Mouse (Mus musculus): Measurements from ENCODE around the gene Snf8.

Gene Snf8

DNA sequence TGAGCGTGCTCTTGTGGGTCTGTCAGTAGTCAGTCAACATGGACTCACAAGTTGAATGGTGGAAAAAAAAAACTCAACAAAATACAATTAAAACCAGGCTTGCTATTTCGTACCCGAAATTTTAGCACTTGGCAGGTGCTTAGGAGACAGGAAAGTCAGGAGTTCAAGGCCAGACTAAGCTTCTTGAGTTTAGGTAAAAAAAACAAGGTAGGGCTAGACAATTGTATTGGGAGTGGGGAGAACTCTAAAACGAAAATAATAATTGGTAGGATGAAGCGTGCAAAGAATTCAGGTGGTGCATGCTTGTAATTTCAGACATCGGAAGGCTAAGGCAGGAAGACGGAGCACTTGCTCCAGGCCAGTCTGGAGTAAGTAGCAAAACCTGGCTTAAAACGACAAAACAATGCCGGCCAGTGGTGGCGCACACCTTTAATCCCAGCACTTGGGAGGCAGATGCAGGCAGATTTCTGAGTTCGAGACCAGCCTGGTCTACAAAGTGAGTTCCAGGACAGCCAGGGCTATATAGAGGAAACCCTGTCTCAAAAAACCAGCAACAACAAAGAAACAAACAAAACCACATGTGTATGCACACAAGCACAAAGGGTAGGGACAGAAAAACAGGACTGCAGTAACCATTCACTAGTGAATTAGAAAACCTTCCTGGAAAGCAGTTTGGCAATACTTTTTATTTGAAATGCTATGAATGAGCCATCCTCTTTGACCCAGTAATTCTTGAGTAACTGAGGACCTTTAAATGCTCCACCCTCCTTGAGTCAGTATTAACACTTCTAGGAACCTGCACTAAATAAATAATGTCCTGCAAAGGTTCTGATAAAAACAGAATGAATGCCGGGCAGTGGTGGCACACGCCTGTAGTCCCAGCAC lies 41.8 kb downstream of the Snf8 start:
- TF ChIP-seq GATA4 (IDR thresholded peaks at IDR 0.05; ENCODE audit: insufficient replicate concordance, low read length): no peak

DNA sequence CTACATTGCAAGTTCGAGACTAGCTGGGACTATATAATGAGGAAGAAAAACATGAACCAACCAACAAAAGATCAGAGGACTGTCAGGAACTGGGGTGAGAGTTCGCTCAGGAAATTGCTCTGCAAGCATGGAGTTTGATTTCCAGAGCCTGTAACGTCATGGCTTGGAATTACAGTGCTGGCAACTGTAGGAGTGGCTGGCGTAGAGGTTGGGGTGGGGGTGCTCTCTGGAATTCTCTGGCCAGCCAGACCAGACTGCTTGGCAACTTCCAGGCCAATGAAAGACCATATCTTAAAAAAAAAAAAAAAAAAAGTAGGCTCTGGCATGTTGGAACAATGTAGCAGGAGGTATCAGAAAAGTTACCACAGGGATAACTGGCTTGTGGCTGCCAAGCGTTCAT lies 46.1 kb downstream of the Snf8 start:
- no peak for TF ChIP-seq GATA4 (IDR thresholded peaks at IDR 0.05; ENCODE audit: insufficient replicate concordance, low read length)

DNA sequence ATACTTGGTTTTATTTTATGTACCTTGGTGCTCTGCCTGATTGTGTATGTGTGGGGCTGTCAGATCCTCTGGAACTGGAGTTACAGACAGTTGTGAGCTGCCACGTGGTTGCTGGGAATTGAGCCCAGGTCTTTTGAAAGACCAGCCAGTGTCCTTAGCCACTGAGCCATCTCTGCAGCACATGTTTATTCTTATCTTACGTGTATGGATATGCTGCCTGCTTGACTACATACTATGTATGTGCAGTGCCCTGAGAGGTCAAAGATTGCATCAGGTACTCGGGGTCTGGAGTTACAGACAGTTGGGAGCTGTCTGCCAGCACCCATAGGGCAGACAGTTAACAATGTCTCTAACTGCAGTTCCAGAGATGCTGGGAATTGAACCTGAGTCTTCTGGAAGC lies 48.0 kb downstream of the Snf8 start:
- no peak for TF ChIP-seq GATA4 (IDR thresholded peaks at IDR 0.05; ENCODE audit: insufficient replicate concordance, low read length)

DNA sequence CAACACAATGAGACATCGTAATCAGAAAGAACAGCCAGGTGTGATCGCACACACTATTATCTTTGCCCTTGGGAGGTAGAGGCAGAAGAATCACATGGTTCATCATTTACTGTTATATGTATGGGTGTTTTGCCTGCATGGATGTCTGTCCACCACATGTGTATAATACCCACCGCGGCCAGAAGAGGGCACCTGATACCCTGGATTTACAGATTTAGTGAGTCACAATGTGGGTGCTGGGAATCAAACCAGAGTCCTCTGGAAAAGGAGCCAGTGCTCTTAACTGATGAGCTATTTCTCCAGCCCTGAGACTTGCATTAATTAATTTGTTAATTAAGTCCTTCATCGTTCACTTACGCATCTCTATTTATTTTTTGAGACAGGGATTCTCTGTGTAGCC lies 53.3 kb downstream of the Snf8 start:
- no peak for TF ChIP-seq GATA4 (IDR thresholded peaks at IDR 0.05; ENCODE audit: insufficient replicate concordance, low read length)

DNA sequence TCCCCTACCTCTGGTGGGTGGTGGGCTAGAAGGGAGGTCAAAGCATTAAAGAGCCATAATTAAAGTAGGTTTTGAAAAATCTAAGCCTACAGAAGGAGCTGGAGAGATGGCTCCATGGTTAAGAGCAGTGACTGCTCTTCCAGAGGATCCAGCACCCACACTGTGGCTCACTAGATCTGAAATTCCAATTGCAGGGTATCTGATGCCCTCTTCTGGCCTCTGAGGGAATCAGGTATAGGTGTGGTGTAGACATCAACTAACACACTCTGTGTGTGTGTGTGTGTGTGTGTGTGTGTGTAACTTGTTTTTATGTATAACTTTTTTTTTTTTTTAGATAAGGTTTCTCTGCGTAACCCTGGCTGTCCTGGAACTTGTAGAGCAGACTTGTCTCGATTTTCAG lies 56.4 kb downstream of the Snf8 start:
- TF ChIP-seq GATA4 (IDR thresholded peaks at IDR 0.05; ENCODE audit: insufficient replicate concordance, low read length): no peak

DNA sequence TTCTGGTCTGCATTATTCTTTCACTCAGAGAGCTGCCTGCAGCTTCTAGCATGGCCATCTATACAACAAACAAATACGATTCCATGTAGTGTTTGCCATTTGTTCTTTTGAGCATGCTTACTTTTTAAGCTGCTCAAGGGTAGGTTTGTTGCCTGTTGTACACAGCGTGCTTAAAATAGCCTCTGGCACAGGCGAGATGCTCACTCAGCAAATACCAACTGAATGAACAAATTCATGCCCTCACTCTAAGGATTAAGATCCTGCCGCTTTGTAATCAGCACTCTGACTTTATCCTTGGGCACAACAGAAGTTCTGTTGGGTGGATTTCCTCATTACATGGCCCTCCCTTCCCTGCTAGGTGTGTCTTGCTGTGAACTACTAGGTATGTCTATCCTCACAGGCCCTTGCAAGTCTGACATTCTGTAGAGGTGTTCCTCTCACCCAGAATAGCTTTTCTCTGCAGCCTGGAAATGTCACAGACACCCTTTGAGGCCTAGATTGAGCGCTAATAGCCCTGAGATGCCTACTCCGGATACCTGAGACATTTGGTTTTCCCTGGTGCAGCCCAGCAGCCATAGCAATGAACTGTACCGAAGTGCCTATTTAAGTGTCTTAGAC lies 58.1 kb downstream of the Snf8 start:
- no peak for TF ChIP-seq GATA4 (IDR thresholded peaks at IDR 0.05; ENCODE audit: insufficient replicate concordance, low read length)

DNA sequence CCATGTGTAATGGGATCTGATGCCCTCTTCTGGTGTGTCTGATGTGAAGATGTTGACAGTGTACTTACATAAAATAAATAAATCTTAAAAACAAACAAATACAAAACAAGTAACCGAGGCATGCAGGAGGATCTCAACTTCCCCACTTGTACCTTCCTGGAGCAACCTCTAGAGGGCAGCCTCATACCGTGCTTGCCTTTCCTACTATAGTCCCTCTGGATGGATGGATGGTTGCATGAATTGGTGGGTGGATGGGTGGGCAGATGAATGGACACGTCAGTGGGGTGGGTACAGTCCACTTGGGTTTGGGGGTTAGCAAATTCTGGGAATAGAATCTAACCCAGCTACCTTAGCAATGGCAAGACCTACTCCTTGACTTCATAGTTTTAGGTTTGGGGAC lies 58.7 kb downstream of the Snf8 start:
- no peak for TF ChIP-seq GATA4 (IDR thresholded peaks at IDR 0.05; ENCODE audit: insufficient replicate concordance, low read length)

Measured in liver, adult (tissue).